Mouse (Mus musculus) bone marrow, adult 2 months (tissue): Measurements from ENCODE around the gene Ppil4. TPM values are rescaled to one million over a fixed set of nuclear protein-coding genes. Genes with fewer than 3 reads are reported as not detected.

Experiments
- H3K27ac ChIP-seq: fragments of 200-500 bp; 2 replicates; pipeline ENCODE4 v1.5.1; 2012; ENCODE audit warnings: low read depth, mild to moderate bottlenecking, control low read depth, inconsistent platforms, low read length; ENCODE audit not compliant: control insufficient read depth, poor library complexity, insufficient read depth
- H3K4me1 ChIP-seq: fragments of 200-500 bp; 2 replicates; pipeline ENCODE4 v1.6.1; 2011; ENCODE audit warnings: low read length; ENCODE audit not compliant: control insufficient read depth, insufficient read depth
- H3K4me3 ChIP-seq: fragments of 200-500 bp; replicated peaks from 2 replicates; pipeline ENCODE3; 2011; ENCODE audit warnings: mild to moderate bottlenecking, low read depth, low read length, control low read depth; ENCODE audit not compliant: control insufficient read depth
- CTCF ChIP-seq: fragments of 200-500 bp; IDR thresholded peaks from 2 replicates; pipeline ENCODE4 v1.5.1; 2011; ENCODE audit warnings: low read length, control low read depth; ENCODE audit not compliant: control insufficient read depth, insufficient read depth
- POLR2A ChIP-seq: fragments of 200-500 bp; IDR thresholded peaks from 2 replicates; pipeline ENCODE4 v1.6.1; 2011; ENCODE audit warnings: low read depth, mild to moderate bottlenecking, control low read depth, low read length, borderline replicate concordance; ENCODE audit not compliant: control insufficient read depth
- WGBS: fragments of 180-500 bp; shearing (Covaris S2); methylation state at CpG from one replicate; pipeline ENCODE4 v1.1.7; 2018; 5-methylcytosine and 5-hydroxymethylcytosine counted together
- polyA plus RNA-seq: library from polyadenylated mRNA; stranded (reverse); fragments of >200 nt; gene quantifications from 2 replicates; pipeline ENCODE4 v1.2.4, GENCODE M21; 2011; ENCODE audit warnings: low replicate concordance; ENCODE audit not compliant: missing spikeins, insufficient read depth, insufficient read length

The Ppil4 gene
- polyA plus RNA-seq, 1 experiment = 44.7 TPM

DNA sequence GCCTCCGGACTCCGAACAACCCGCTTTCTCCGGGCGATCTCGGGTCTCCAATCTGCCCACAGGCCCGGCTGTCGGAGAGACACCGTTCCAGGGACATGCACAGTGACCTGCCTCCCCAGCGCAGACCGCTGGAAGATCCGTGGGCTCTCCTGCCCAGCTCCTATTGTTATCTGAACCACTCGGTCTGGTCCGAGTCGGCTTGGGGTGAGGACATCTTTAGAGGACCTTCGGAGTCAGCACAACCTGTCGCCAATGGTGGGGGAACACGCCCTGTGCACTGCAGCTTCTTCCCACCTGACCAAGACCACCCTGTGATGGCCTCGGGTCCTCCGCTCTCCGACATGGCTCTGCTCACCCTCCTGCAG lies 75.0 kb downstream of the Ppil4 start:
- TF ChIP-seq CTCF (no peak), POLR2A (no peak)
- H3K4me3 ChIP-seq = no peak overlapping the region
- no peak overlapping the region for H3K27ac ChIP-seq
- H3K4me1 ChIP-seq = no peaks in the 10 kb centered on the region
- WGBS = 65% methylated on average over 21 of the region's 21 CpGs

DNA sequence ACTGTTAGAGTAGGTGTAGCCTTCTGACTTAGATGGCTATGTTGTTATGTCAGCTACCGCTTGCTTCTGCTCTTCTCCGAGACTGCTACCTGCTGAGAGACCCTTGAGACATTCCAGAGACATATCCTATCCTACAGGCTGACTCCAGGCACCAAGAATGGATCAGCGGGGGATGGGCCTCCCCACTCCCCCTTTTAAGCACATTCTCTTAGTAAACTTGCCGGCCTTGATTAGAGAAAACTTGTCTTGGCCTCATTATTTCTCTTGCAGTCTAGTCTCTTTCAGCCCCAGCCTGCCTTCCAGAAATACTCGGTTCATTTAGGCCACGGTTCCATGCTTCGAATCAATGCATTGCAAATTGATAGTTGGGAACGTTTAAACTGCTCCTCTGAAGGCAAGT lies 77.1 kb downstream of the Ppil4 start:
- no peak overlapping the region for H3K4me3 ChIP-seq
- H3K27ac ChIP-seq = no peak overlapping the region
- TF ChIP-seq CTCF = no peak
- no peak for TF ChIP-seq POLR2A
- 83% methylated on average over 8 of the region's 8 CpGs for WGBS
- H3K4me1 ChIP-seq = no peaks in the 10 kb centered on the region

DNA sequence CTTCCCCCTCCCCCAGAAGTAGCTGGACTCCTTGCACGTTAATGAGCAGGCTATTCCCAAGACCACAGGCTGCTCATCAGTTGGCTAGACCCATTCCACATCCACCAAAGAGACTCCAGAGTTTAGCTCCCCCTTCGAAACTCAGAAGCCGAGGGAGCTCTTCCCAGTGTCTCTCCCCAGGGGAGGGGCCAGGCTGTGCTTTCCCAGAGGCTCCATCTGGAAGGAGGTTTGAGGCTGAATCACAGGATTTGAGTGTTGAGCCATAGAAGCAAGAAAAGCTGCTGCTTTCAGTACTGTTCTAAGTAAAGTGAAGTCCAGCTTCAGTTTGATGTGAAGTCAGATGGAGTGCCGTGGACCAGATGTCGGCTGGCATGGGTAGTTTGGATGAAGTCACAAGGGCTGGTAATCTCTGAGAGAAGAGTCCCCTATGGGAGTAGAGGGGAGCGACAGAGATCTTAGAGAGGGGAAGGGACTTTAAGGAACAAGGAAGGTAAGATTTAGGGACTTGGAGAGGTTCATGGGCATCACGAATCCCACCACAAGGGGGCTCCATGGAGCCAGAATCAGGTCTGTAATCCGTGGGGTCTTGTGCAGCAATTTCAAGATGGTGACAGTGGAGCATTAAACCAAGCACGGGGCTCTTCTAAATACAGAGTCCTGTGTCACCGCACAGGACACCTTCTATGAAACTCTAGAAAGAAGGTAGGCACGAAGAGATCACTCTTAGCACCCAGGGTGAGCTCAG lies 78.1 kb downstream of the Ppil4 start:
- no peak for TF ChIP-seq POLR2A
- peak; percentile 60; the same call in 1 of the 2 replicates for TF ChIP-seq CTCF
- Histone ChIP-seq H3K4me3 (no peak overlapping the region), H3K4me1 (no peaks in the 10 kb centered on the region), H3K27ac (no peak overlapping the region)
- WGBS = 60% methylated on average over 11 of the region's 11 CpGs

DNA sequence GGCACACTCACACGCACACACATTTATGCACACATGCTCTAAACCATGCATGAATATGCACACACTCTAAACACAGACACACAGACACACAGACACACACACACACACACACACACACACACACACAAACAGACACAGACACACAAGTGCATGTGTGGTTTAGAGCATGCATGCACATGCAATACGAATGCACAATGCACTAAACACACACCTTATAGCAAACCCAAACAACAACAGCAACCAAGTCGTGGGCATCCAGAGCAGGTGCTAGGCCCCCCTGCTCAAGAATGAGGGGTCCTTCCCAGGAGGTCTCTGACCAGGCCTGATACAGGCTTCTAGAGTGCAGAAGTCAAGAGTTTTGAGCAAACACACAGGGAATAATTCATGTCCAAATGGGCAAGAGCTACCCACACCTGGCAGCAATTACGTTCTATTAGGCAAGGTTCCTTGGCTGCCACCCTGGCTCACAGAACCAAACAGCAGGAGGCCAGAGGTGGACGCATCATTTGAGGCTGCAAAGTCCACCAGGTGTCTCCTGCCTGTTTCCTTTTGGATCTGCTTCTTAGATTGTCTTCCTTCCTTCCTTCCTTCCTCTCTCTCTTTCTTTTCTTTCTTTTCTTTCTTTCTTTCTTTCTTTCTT lies 78.8 kb downstream of the Ppil4 start:
- no peak overlapping the region for H3K4me3 ChIP-seq
- no peaks in the 10 kb centered on the region for H3K4me1 ChIP-seq
- H3K27ac ChIP-seq = no peak overlapping the region
- TF ChIP-seq CTCF = no peak
- TF ChIP-seq POLR2A = no peak
- 88% methylated on average over 5 of the region's 5 CpGs for WGBS

Other genes starting within 250 kb of the Ppil4 start
- gene Lrp11, start 203.1 kb upstream of the Ppil4 start, polyA plus RNA-seq = 1.5 TPM in 2 replicates
- 9.4 and 14.6 TPM in 2 replicates for gene Nup43, start 125.4 kb upstream of the Ppil4 start, polyA plus RNA-seq
- 45.7 and 71.7 TPM in 2 replicates for gene Pcmt1, start 111.8 kb upstream of the Ppil4 start, polyA plus RNA-seq
- 6.0 and 6.2 TPM in 2 replicates for gene Lats1, start 111.7 kb upstream of the Ppil4 start, polyA plus RNA-seq
- 20.5 and 71.3 TPM in 2 replicates for gene Katna1, start 66.9 kb upstream of the Ppil4 start, polyA plus RNA-seq
- 14.3 and 36.3 TPM in 2 replicates for gene Ginm1, start 67 bp upstream of the Ppil4 start, polyA plus RNA-seq
- 1.1 and 4.9 TPM in 2 replicates for gene Zc3h12d, start 39.6 kb downstream of the Ppil4 start, polyA plus RNA-seq
- 36.8 and 46.7 TPM in 2 replicates for gene Tab2, start 163.3 kb downstream of the Ppil4 start, polyA plus RNA-seq